Mouse (Mus musculus) liver, postnatal 0 days (tissue): ENCODE data around the gene Sorbs1. TPM values are rescaled to one million over a fixed set of nuclear protein-coding genes. Genes with fewer than 3 reads are reported as not detected.

Experiments
- ATAC-seq: fragments of 200-750 bp; cut with Nextera tagmentation; 2 replicates; pipeline ENCODE4 v1.8.0; 2017; ENCODE audit warnings: mild to moderate bottlenecking, moderate library complexity
- DNase-seq: peaks from one replicate; pipeline ENCODE4 v3.0.0-alpha.2; 2016
- H3K27ac ChIP-seq: fragments of 300-500 bp; sonication (generic); 2 replicates; pipeline ENCODE4 v1.5.1; 2014; ENCODE audit warnings: antibody characterized with exemption, moderate library complexity, mild to moderate bottlenecking, low read depth
- H3K27me3 ChIP-seq: fragments of 300-500 bp; sonication (generic); 2 replicates; pipeline ENCODE4 v1.6.1; 2014; ENCODE audit warnings: low read length, control low read depth, mixed read lengths; ENCODE audit not compliant: insufficient read depth
- H3K36me3 ChIP-seq: fragments of 300-500 bp; sonication (generic); replicated peaks from 2 replicates; pipeline ENCODE4 v1.6.1; 2014; ENCODE audit warnings: mild to moderate bottlenecking, control low read depth, low read length, moderate library complexity, mixed read lengths; ENCODE audit not compliant: insufficient read depth
- H3K4me1 ChIP-seq: fragments of 300-500 bp; sonication (generic); 2 replicates; pipeline ENCODE4 v1.6.1; 2014; ENCODE audit warnings: antibody characterized with exemption, mild to moderate bottlenecking, control low read depth; ENCODE audit not compliant: insufficient read depth
- H3K4me2 ChIP-seq: fragments of 300-500 bp; sonication (generic); 2 replicates; pipeline ENCODE4 v1.6.1; 2014; ENCODE audit warnings: low read depth, mild to moderate bottlenecking, low read length, moderate library complexity, mixed read lengths
- H3K4me3 ChIP-seq: fragments of 300-500 bp; sonication (generic); 2 replicates; pipeline ENCODE4 v1.5.1; 2014; ENCODE audit warnings: low read depth, low read length
- H3K9ac ChIP-seq: fragments of 300-500 bp; sonication (generic); replicated peaks from 2 replicates; pipeline ENCODE4 v1.6.1; 2014; ENCODE audit warnings: mild to moderate bottlenecking, moderate library complexity
- H3K9me3 ChIP-seq: fragments of 300-500 bp; sonication (generic); 2 replicates; pipeline ENCODE4 v1.6.1; 2016; ENCODE audit warnings: mild to moderate bottlenecking, control low read depth, low read length, mixed read lengths
- CTCF ChIP-seq: sonication (generic); IDR thresholded peaks from 2 replicates; pipeline ENCODE4 v1.5.1; 2016; ENCODE audit warnings: antibody characterized with exemption, low read depth
- EP300 ChIP-seq: IDR thresholded peaks from 2 replicates; pipeline ENCODE4 v1.6.1; 2016; ENCODE audit warnings: antibody characterized with exemption, low read depth, mild to moderate bottlenecking
- WGBS: fragments of 180-500 bp; shearing (Covaris S2); extraction: QIAGEN DNeasy Blood & Tissue Kit; methylation state at CpG from one replicate; pipeline ENCODE4 v1.1.7; 2014; ENCODE audit not compliant: insufficient replicate concordance; 5-methylcytosine and 5-hydroxymethylcytosine counted together
- polyA plus RNA-seq: library from polyadenylated mRNA; unstranded; fragments of >200 nt; fragmentation: Nextera tagmentation; extraction: Ambion mirVana; gene quantifications from 2 replicates; pipeline ENCODE4 v1.2.1, GENCODE M21; 2015

Gene Sorbs1
- polyA plus RNA-seq, 1 experiment from 2014 or later: 30.4 TPM

- Histone ChIP-seq H3K9me3 (no peaks in the 10 kb centered on the region), H3K36me3 (no peaks in the 10 kb centered on the region), H3K27ac (no peak overlapping the region), H3K4me2 (no peak overlapping the region), H3K4me3 (no peak overlapping the region), H3K27me3 (no peaks in the 10 kb centered on the region), H3K4me1 (no peaks in the 10 kb centered on the region), H3K9ac (no peak overlapping the region)
- DNase-seq (no peak), ATAC-seq (no peak)
- WGBS: 75% methylated on average over 2 of the region's 2 CpGs
- TF ChIP-seq EP300 (no peak), CTCF (no peak)
Observed at GRCm38 (mm10) chr19:40284704-40285103, 228.9 kb downstream of the Sorbs1 start.

- Histone ChIP-seq H3K27ac (no peak overlapping the region), H3K9me3 (no peaks in the 10 kb centered on the region), H3K36me3 (no peaks in the 10 kb centered on the region), H3K4me1 (peaks cover under 1% of the 10 kb centered on the region; the same call in 1 of the 2 replicates), H3K4me2 (no peak overlapping the region), H3K27me3 (no peaks in the 10 kb centered on the region), H3K4me3 (no peak overlapping the region), H3K9ac (no peak overlapping the region)
- ATAC-seq (no peak), DNase-seq (no peak)
- WGBS: 52% methylated on average over 2 of the region's 2 CpGs
- TF ChIP-seq EP300: no peak
- no peak for TF ChIP-seq CTCF
Observed at GRCm38 (mm10) chr19:40283415-40283814, 230.2 kb downstream of the Sorbs1 start.

GRCm38 (mm10) chr19:40278372-40279023 is 235.1 kb downstream of the Sorbs1 start:
- ATAC-seq: peak; percentile 90
- H3K27ac ChIP-seq: peak overlapping the region; percentile 51; the same call in 1 of the 2 replicates

GRCm38 (mm10) chr19:40277494-40277893 is 236.1 kb downstream of the Sorbs1 start:
- H3K36me3 ChIP-seq: no peaks in the 10 kb centered on the region
- no peak for ATAC-seq
- H3K4me2 ChIP-seq: no peak overlapping the region
- H3K4me1 ChIP-seq: peaks cover 4% of the 10 kb centered on the region; the same call in 1 of the 2 replicates
- TF ChIP-seq CTCF (no peak), EP300 (no peak)
- H3K9me3 ChIP-seq: no peaks in the 10 kb centered on the region
- H3K27ac ChIP-seq: no peak overlapping the region
- no peak overlapping the region for H3K4me3 ChIP-seq
- no peak for DNase-seq
- H3K9ac ChIP-seq: no peak overlapping the region
- no peaks in the 10 kb centered on the region for H3K27me3 ChIP-seq
- 82% methylated on average over 8 of the region's 8 CpGs for WGBS

More at GRCm38 (mm10) chr19:40278372-40279023, 235.1 kb downstream of the Sorbs1 start:
- H3K9ac ChIP-seq: no peak overlapping the region
- H3K4me3 ChIP-seq: no peak overlapping the region
- no peaks in the 10 kb centered on the region for H3K36me3 ChIP-seq
- DNase-seq: peak; percentile 33
- H3K4me1 ChIP-seq: peaks cover 4% of the 10 kb centered on the region; the same call in 1 of the 2 replicates
- no peaks in the 10 kb centered on the region for H3K27me3 ChIP-seq
- H3K4me2 ChIP-seq: no peak overlapping the region
- H3K9me3 ChIP-seq: no peaks in the 10 kb centered on the region
- 50% methylated on average over 8 of the region's 8 CpGs for WGBS
- TF ChIP-seq EP300: no peak
- no peak for TF ChIP-seq CTCF

GRCm38 (mm10) chr19:40275401-40276188 is 238.0 kb downstream of the Sorbs1 start:
- Histone ChIP-seq H3K36me3 (no peaks in the 10 kb centered on the region), H3K9ac (no peak overlapping the region), H3K27ac (no peak overlapping the region), H3K4me3 (no peak overlapping the region), H3K27me3 (no peaks in the 10 kb centered on the region), H3K9me3 (no peaks in the 10 kb centered on the region), H3K4me2 (no peak overlapping the region), H3K4me1 (peaks cover 5% of the 10 kb centered on the region)
- TF ChIP-seq CTCF (no peak), EP300 (no peak)
- 83% methylated on average over 14 of the region's 14 CpGs for WGBS
- ATAC-seq (no peak), DNase-seq (no peak)

GRCm38 (mm10) chr19:40272674-40273073 is 240.9 kb downstream of the Sorbs1 start:
- ATAC-seq: no peak
- Histone ChIP-seq H3K36me3 (0 out of 2 replicates have a peak, but pooled peaks cover 2% of the 10 kb centered on the region), H3K27ac (no peak overlapping the region), H3K9me3 (no peaks in the 10 kb centered on the region), H3K9ac (no peak overlapping the region), H3K27me3 (no peaks in the 10 kb centered on the region), H3K4me3 (no peak overlapping the region), H3K4me2 (no peak overlapping the region), H3K4me1 (peaks cover 12% of the 10 kb centered on the region; the same call in 1 of the 2 replicates)
- 52% methylated on average over 13 of the region's 13 CpGs for WGBS
- TF ChIP-seq CTCF (no peak), EP300 (no peak)
- DNase-seq: no peak
